Mouse (Mus musculus) embryonic fibroblast, embryonic 13.5 days (primary cell): ENCODE data around the gene Liph.

Experiments used
- CTCF ChIP-seq: IDR thresholded peaks from 2 replicates; pipeline ENCODE4 v1.5.1; 2011; ENCODE audit warnings: mild to moderate bottlenecking, control low read depth, low read length, moderate library complexity, borderline replicate concordance; ENCODE audit not compliant: insufficient read depth
- POLR2A ChIP-seq: IDR thresholded peaks from 2 replicates; pipeline ENCODE4 v1.6.1; 2011; ENCODE audit warnings: low read depth, mild to moderate bottlenecking, control low read depth, low read length, moderate library complexity

GRCm38 (mm10) chr16:21986191-21986590 lies 9.3 kb downstream of the Liph start:
- TF ChIP-seq POLR2A (no peak), CTCF (no peak)
